Mouse (Mus musculus) MN1 (cell line): ENCODE measurements around the gene Slc18b1.

Experiments
- DNase-seq: peaks from one replicate; pipeline ENCODE4 v3.0.0-alpha.2; 2016; ENCODE audit warnings: low spot score

Gene Slc18b1

GRCm38 (mm10) chr10:23806201-23806600, 9.4 kb downstream of the Slc18b1 start:
- no peak for DNase-seq

- peak; percentile 79 for DNase-seq
Observed at GRCm38 (mm10) chr10:23811635-23812437, 15.1 kb downstream of the Slc18b1 start.

DNA sequence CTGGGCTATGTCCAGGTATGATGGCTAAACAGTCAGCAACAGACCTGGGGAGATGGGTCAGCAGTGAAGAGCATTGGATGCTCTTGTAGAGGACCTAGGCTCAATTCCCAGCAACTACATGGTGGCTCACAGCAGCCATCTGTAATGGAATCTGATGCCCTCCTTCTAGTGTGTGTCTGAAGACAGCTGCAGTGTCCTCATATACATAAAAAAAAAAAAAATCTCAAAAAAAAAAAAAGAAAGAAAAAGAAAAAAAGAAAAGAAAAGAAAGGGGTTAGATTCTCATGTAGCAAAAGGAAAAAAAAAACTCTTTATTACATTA, 15.6 kb downstream of the Slc18b1 start:
- no peak for DNase-seq

DNA sequence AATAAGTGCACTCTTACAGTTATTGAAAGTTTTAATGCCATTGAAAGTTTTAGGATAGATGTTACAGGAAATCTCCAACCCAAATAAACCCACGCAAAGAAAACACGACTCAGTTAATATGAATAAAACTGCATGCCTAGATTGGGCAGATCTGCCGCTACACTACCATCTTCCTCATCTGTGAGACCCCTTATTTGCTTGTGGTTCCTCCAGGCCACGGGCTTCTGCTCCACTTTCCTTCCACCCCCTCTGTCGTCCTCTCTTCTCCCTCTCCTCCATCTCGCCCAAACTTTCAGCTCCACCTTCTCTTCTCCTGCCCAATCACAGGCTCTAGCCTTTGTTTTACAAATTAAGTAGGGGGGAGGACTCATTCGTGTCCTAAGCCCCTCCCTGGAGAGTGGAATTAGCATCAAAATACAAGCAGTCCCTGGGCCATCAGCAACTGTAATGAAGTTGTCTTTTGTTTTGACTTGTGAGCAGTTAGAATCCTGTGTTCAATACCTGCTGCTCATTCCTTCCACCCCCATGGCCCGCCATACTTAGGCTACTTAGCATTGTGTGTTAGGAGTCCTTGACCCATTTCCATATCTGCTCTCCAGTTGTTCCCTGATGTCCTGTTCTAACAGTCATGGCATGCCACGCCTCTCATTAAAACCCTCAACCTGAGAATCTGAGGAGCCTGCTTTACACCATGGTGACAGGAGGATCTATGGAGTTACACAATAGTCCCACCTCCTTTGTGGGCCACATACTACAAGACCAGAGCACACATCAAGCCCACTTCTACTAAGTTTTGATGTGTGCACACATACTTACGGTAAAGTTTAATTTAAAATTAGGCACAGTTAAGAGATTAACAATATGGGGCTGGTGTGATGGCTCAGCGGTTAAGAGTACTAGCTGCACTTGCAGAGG, 16.3 kb downstream of the Slc18b1 start:
- DNase-seq = no peak

- DNase-seq = peak; percentile 84
Observed at GRCm38 (mm10) chr10:23815168-23815567, 18.4 kb downstream of the Slc18b1 start.

DNA sequence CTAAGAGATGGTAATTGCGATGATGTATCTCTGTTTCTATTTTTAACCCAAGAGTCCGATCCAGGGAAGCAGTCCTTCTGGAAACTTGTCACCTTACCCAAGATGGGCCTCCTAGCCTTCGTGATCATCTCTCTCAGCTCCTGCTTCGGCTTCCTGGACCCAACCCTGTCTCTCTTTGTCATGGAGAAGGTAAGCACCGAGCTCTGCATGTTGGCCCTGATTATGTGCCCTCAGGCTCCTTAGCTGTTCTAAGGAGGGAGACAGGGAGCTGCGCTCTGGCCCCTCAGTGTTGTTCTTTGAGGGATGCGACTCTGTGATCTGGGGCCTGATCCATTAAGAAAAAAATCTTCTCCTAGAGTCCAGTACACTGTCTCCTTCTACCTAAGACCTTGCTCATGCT, 19.5 kb downstream of the Slc18b1 start:
- no peak for DNase-seq

GRCm38 (mm10) chr10:23826516-23826915, 29.7 kb downstream of the Slc18b1 start:
- DNase-seq = no peak

GRCm38 (mm10) chr10:23836003-23836964, 39.5 kb downstream of the Slc18b1 start:
- DNase-seq = no peak

GRCm38 (mm10) chr10:23837115-23837514, 40.3 kb downstream of the Slc18b1 start:
- DNase-seq = no peak

DNA sequence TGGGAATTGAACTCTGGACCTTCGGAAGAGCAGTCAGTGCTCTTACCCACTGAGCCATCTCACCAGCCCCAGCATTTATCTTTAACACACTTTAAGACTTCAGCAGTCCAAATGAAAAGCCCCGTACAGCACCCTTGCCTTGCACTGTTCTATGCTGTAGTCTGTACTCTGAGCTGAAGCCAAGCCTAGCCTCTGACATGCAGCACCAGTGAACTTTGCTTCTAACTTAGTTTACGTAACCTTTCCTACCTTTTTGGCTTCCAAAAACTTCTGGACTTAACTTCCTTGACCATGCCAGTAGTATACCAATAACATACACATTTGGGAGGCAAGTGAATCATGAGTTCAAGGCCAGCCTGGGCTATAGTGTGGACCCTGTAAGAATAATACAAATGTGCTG, 42.1 kb downstream of the Slc18b1 start:
- no peak for DNase-seq

GRCm38 (mm10) chr10:23839368-23839767, 42.6 kb downstream of the Slc18b1 start:
- DNase-seq = no peak

GRCm38 (mm10) chr10:23840496-23840895, 43.7 kb downstream of the Slc18b1 start:
- DNase-seq = no peak

GRCm38 (mm10) chr10:23851228-23851912, 54.6 kb downstream of the Slc18b1 start, which contains the start of gene Vnn3:
Vnn3 (plus strand) TSS chr10:23851462.
- DNase-seq = no peak

DNA sequence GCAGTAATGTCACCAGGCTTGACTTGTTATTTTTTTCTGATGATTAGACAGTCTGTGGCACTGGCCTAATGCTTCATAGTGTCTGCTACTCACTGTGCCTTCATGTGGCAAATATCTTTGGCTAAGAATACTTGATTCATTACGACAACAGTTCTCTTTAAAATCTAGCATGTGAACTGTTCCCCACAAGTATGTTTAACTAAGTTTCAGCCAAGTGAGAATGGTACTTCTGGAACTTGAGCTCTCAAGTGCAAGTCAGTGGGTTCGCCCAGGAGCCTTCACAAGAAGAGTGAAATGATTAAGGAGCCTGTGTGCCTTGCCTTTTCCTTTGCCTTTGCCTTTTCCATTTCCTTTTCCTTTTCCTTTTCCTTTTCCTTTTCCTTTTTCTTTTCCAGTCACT, 55.3 kb downstream of the Slc18b1 start:
- DNase-seq = no peak

GRCm38 (mm10) chr10:23864362-23865312, 67.9 kb downstream of the Slc18b1 start:
- peak; percentile 40 for DNase-seq
